Mouse (Mus musculus): ENCODE measurements around the gene Prr19. TPM values are rescaled to one million over a fixed set of nuclear protein-coding genes. Genes with fewer than 3 reads are reported as not detected.
"Not testable (repeated sequence)": the region's sequence is repeated elsewhere in the genome, so short reads cannot be mapped to it uniquely, and the experiment has no call there.

Gene Prr19
- polyA plus RNA-seq (2016; fragmentation: Nextera tagmentation; extraction: Ambion mirVana), result 1.1 and 1.4 TPM in 2 replicates

DNA sequence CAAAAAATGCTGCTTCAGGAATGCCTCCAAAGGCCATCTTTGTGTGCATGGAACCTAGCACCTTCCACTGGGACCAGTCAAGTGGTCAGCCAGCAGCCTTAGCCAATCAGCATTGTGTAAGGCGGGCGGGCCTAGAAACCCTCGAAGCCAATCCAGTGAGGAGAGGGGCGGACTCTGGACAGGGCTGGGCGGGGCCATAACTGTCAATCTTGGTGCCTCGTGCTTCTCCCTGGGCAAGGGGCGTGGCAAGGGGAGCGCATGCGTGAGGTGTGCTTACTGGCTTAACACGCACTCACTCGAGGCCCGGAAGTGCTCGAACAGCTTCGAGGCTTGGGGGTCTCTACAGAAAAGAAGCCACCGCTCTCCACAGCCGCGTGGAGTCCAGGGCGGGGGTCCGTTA is at the start of gene Prr19:
Prr19 (plus strand) TSS at position 349 of the 400 bp plus-strand sequence.
- H3K27me3 ChIP-seq (ENCODE audit: low read depth, poor library complexity, severe bottlenecking), result peaks cover 23% of the 10 kb centered on the region
- H3K4me1 ChIP-seq, result peaks cover 46% of the 10 kb centered on the region
- no peak within 1 kb of the TSS for H3K4me3 ChIP-seq
- H3K27ac ChIP-seq (replicated peaks), result no peak within 1 kb of the TSS
- 58% methylated on average over 19 of the region's 19 CpGs for WGBS
- H3K9me3 ChIP-seq (replicated peaks), result no peaks in the 10 kb centered on the region
- H3K36me3 ChIP-seq, result peaks cover 2% of the 10 kb centered on the region
- peak; percentile 73 for DNase-seq (ENCODE audit: low spot score)

DNA sequence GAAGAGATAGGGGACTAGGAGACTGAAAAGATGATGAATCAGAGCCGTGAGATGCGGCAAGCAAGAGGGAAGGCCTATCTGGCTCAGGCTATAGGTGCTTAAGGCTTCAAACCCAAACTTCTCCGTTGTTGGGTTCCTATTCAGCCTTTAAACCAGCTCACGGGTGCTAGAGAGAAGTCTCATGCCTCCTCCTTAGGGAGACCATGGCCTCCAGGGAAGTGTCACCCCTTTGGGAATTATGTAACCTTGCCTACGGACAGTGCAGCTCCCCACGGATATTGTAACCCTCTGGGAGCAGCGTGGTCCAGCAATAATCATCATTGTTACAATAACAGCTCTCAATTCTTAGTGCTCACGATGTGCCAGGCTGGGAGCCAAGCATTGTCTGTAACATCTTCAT is 49.4 kb upstream of the Prr19 start:
- H3K27me3 ChIP-seq (ENCODE audit: low read depth, poor library complexity, severe bottlenecking), result no peaks in the 10 kb centered on the region
- peak overlapping the region; percentile 96 for H3K27ac ChIP-seq (replicated peaks)
- 15% methylated on average over 8 of the region's 8 CpGs for WGBS
- no peak for DNase-seq (ENCODE audit: low spot score)
- peaks cover 48% of the 10 kb centered on the region for H3K4me1 ChIP-seq
- H3K36me3 ChIP-seq, result peaks cover 5% of the 10 kb centered on the region; the same call in 1 of the 2 replicates
- no peaks in the 10 kb centered on the region for H3K9me3 ChIP-seq (replicated peaks)
- H3K4me3 ChIP-seq, result peak overlapping the region; percentile 78

DNA sequence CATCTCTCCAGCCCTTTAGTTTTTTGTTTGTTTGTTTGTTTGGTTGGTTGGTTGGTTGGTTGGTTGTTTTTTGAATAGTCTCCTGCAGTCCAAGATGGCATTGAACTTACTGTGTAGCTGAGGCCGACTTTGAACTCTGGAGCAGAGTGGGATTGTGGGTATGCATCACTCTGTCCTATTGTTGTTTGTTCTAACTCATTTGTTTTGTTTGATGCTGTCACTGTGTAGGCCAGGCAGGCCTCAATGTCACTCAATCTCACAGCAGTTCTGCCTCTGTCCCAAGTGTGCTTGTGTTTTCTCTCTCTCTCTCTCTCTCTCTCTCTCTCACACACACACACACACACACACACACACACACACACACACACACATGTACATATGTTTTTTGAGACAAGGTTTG is 39.3 kb upstream of the Prr19 start:
- no peak overlapping the region for H3K27ac ChIP-seq (replicated peaks)
- H3K4me3 ChIP-seq, result no peak overlapping the region
- no peaks in the 10 kb centered on the region for H3K36me3 ChIP-seq
- DNase-seq (ENCODE audit: low spot score), result no peak
- H3K27me3 ChIP-seq (ENCODE audit: low read depth, poor library complexity, severe bottlenecking), result peaks cover 6% of the 10 kb centered on the region; the same call in 1 of the 2 replicates
- no peaks in the 10 kb centered on the region for H3K9me3 ChIP-seq (replicated peaks)
- 89% methylated on average over 1 of the region's 1 CpGs for WGBS
- peaks cover 18% of the 10 kb centered on the region for H3K4me1 ChIP-seq

DNA sequence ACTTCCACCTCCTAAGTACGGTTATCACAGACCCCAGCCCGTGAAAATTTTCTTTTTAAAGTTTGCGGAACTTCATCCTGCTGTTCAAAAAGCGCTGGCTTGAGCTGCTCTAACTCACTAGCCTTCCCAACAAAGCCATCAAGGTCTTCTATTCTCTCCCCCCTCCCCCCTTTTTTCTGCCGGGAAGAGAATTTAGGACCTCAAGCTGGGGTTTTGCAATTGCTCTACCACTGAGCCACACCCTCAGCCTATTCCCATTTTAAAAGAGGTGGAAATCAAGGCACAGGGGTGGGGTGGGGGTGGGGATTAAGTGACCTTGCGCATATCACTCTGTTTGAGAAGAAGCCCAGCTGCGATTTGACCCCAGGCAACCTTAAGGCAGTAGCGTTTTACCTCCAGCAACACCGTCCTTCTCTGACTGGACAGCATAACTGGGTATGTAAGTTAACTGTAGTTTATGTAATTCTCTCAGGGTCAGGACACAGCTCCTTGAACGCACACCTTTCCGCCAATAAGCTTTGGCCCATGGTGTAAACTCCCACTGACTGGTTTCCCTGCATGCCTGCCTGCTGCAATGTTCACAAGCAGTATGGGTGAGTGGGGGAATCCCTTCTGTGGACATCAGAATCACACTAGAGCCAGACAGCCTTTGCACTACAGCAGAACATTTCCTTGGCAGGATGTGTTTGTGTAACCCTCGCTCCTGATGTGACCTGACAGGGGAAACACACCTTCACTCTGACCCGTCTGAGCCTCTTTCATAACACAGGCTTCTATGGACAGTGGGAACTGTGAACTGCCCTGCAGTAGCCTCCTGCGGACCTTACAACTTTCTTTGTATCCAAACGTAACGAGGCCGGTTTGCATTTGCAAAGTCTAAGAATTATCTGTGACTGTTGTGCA is 37.0 kb upstream of the Prr19 start:
- peaks cover 6% of the 10 kb centered on the region; the same call in 1 of the 2 replicates for H3K27me3 ChIP-seq (ENCODE audit: low read depth, poor library complexity, severe bottlenecking)
- 26% methylated on average over 17 of the region's 17 CpGs for WGBS
- H3K4me1 ChIP-seq, result peaks cover 31% of the 10 kb centered on the region
- no peaks in the 10 kb centered on the region for H3K9me3 ChIP-seq (replicated peaks)
- H3K4me3 ChIP-seq, result no peak overlapping the region
- no peak for DNase-seq (ENCODE audit: low spot score)
- H3K27ac ChIP-seq (replicated peaks), result no peak overlapping the region; the same call in 1 of the 2 replicates
- H3K36me3 ChIP-seq, result no peaks in the 10 kb centered on the region

DNA sequence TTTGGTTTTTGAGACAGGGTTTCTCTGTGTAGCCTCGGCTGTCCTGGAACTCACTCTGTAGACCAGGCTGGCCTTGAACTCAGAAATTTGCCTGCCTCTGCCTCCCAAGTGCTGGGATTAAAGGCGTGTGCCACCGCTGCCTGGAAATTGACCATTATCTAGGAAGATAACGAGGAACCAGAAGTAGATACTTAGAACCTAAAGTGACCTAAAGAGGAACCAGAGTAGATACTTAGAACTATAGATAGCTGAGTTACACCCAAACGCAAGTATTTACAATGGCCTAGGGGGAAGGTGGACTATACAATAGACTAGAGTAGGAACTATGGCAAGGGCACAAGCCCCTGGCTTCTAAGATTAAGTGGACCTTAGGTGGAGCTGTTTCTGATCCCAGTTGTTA is 35.5 kb upstream of the Prr19 start:
- H3K27ac ChIP-seq (replicated peaks); H3K4me3 ChIP-seq; DNase-seq (ENCODE audit: low spot score); H3K27me3 ChIP-seq (ENCODE audit: low read depth, poor library complexity, severe bottlenecking); H3K36me3 ChIP-seq; H3K9me3 ChIP-seq (replicated peaks): not testable (repeated sequence)
- H3K4me1 ChIP-seq, result peaks cover 44% of the 10 kb centered on the region
- 92% methylated on average over 5 of the region's 5 CpGs for WGBS

DNA sequence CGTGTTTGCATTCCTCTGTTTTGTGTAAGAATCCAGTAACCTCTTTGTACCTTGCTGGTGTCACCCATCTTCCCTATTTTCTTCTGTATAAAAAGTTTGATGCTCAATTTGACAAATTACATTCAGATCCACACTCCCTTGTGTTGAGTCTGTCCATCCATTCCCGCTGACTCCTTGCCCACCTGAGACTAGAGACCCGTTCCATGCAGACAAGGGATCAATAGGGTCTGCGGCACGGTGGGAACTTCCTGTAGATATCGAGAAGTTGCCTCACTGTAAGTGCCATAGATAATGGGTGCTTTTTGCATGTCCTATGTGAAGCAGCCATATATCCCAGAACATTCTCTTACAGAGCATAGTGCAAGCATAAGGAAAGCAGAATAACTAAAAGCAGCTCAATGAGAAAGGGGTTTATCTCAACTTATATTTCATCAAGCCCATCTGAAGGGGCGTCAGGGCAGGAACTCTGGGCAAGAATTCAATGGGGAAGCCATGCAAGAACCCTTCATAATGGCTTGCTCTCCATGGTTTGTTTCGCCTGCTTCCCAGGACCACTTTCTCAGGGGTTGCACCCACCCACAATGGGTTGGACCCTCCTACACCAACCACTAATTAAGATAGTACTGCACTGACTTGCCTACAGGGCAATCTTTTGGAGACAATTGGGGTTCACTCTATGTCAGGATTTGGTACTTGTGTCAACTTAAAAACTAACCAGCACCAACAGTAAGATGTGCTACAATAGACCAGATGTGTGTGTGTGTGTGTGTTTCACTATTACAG is 34.8 kb upstream of the Prr19 start:
- H3K9me3 ChIP-seq (replicated peaks), result no peaks in the 10 kb centered on the region
- H3K27ac ChIP-seq (replicated peaks), result peak overlapping the region; percentile 97
- DNase-seq (ENCODE audit: low spot score), result no peak
- 89% methylated on average over 8 of the region's 8 CpGs for WGBS
- peaks cover 44% of the 10 kb centered on the region for H3K4me1 ChIP-seq
- peaks cover 6% of the 10 kb centered on the region; the same call in 1 of the 2 replicates for H3K27me3 ChIP-seq (ENCODE audit: low read depth, poor library complexity, severe bottlenecking)
- peaks cover 5% of the 10 kb centered on the region for H3K36me3 ChIP-seq
- peak overlapping the region; percentile 90; the same call in 1 of the 2 replicates for H3K4me3 ChIP-seq

DNA sequence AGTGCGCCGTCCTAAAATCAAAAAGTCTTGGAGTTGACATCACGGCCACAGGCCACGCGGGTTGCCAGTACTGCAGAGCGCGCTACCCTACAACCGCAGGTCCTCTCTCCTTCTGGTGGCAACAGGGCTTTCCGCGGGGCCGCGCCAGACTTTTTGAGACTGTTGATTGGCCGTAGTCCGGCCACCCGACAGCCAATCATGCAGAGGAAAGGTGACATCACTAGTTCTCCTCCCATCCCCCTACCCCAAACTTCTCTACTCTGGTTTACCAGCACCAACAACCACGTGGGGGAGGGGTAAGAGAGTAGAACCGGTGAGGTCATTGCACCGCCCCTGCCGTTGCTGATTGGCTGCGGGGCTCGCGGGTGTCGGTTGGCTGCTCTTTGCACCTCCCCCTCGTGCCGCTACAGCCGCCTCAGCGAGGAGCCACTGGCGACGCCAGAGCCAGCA is 33.9 kb upstream of the Prr19 start, which contains the start of gene Cic:
Cic (plus strand) TSS at position 404 of the 450 bp plus-strand sequence.
- Histone ChIP-seq H3K36me3 (peaks cover 14% of the 10 kb centered on the region), H3K9me3 (replicated peaks) (no peaks in the 10 kb centered on the region), H3K4me3 (peak within 1 kb of the TSS; percentile 90), H3K27me3 (ENCODE audit: low read depth, poor library complexity, severe bottlenecking) (peaks cover 6% of the 10 kb centered on the region; the same call in 1 of the 2 replicates), H3K27ac (replicated peaks) (peak within 1 kb of the TSS; percentile 97), H3K4me1 (peaks cover 44% of the 10 kb centered on the region)
- under 1% methylated on average over 29 of the region's 29 CpGs for WGBS
- peak; percentile 99 for DNase-seq (ENCODE audit: low spot score)

DNA sequence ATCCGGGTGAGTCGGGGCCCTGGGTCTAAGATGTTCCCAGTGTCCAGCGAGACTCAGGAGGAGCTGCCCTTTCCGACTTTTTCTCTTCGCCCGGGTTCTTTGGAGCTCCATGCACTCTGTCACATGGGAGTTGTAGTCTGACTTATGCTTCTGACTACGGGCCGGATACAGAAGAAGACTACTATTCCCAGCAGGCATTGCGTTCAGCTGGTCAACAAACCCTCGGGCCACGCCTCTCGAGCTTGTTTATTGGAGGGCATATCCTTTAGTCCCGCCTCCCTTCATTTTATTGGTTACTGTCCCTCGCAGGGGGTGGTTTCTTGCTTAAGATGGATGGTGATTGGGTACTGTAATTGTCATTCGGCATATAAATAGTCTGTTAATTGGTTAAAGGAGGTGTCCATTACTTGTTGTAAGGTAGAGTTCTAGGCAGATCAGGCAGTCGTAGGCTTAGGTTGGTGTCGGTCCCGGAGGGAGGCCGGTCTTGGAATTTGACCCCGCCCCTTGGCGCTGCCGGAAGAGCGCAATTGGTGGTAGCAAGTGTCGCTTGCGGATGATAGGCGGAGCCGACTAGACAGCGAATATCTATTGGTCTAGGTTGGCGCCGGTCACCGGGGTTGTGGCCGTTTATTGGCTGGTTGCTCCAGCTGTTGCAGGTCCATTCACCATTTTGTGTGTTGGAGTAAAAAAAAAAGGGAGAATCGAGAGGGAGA is 33.3 kb upstream of the Prr19 start:
- H3K4me1 ChIP-seq, result peaks cover 44% of the 10 kb centered on the region
- under 1% methylated on average over 33 of the region's 33 CpGs for WGBS

DNA sequence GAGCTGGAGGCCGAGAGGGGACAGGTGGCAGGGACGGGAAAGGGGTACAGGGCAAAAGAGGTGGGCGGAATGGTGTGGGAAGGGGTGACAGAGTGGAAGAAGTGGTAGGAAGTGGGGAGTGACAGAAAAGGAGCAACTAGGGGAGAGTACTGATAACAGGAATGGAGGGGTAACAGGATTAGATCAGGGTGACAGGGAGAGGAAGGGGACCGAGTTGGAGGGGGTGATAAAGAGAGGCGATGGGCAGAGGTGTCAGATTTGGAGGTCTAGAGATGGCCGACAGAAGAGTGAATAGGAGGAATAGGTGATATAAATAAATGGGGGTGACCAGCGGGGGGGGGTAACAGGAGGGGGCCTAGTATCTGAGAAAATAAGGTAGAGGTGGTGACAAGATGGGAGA is 32.6 kb upstream of the Prr19 start:
- WGBS, result 5% methylated on average over 7 of the region's 7 CpGs
- Histone ChIP-seq H3K4me1 (peaks cover 44% of the 10 kb centered on the region), H3K27me3 (ENCODE audit: low read depth, poor library complexity, severe bottlenecking) (peaks cover 6% of the 10 kb centered on the region; the same call in 1 of the 2 replicates), H3K27ac (replicated peaks) (peak overlapping the region; percentile 97), H3K4me3 (peak overlapping the region; percentile 90), H3K9me3 (replicated peaks) (no peaks in the 10 kb centered on the region), H3K36me3 (peaks cover 27% of the 10 kb centered on the region)
- no peak for DNase-seq (ENCODE audit: low spot score)

More for the DNA sequence above, 33.3 kb upstream of the Prr19 start:
- H3K9me3 ChIP-seq (replicated peaks), result no peaks in the 10 kb centered on the region
- peaks cover 6% of the 10 kb centered on the region; the same call in 1 of the 2 replicates for H3K27me3 ChIP-seq (ENCODE audit: low read depth, poor library complexity, severe bottlenecking)
- peak overlapping the region; percentile 90 for H3K4me3 ChIP-seq
- H3K27ac ChIP-seq (replicated peaks), result peak overlapping the region; percentile 97
- H3K36me3 ChIP-seq, result peaks cover 20% of the 10 kb centered on the region
- peak; percentile 98 for DNase-seq (ENCODE audit: low spot score)

DNA sequence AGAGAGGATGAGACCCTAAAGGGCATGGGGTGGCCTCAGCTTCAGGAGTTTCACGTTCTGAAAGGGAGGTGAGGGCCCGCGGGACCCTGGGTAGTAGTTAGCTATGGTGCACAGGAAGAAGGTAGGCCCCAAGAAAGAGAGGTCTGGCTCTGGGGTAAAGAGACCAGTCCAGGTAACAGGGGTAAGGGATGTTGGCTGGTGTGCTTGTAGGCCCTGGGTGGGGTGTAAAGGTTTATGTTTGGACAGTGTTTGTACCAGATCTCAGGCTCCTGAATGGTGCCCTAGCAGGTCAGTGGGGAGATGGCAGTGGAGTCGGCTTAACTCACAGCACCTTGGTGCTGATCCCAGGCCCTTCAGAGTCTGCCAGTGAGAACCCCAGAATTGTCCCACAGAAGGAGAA is 32.2 kb upstream of the Prr19 start:
- no peak for DNase-seq (ENCODE audit: low spot score)
- peak overlapping the region; percentile 97 for H3K27ac ChIP-seq (replicated peaks)
- WGBS, result 40% methylated on average over 4 of the region's 4 CpGs
- peaks cover 6% of the 10 kb centered on the region; the same call in 1 of the 2 replicates for H3K27me3 ChIP-seq (ENCODE audit: low read depth, poor library complexity, severe bottlenecking)
- H3K36me3 ChIP-seq, result peaks cover 31% of the 10 kb centered on the region
- H3K9me3 ChIP-seq (replicated peaks), result no peaks in the 10 kb centered on the region
- peak overlapping the region; percentile 90 for H3K4me3 ChIP-seq
- peaks cover 40% of the 10 kb centered on the region for H3K4me1 ChIP-seq

DNA sequence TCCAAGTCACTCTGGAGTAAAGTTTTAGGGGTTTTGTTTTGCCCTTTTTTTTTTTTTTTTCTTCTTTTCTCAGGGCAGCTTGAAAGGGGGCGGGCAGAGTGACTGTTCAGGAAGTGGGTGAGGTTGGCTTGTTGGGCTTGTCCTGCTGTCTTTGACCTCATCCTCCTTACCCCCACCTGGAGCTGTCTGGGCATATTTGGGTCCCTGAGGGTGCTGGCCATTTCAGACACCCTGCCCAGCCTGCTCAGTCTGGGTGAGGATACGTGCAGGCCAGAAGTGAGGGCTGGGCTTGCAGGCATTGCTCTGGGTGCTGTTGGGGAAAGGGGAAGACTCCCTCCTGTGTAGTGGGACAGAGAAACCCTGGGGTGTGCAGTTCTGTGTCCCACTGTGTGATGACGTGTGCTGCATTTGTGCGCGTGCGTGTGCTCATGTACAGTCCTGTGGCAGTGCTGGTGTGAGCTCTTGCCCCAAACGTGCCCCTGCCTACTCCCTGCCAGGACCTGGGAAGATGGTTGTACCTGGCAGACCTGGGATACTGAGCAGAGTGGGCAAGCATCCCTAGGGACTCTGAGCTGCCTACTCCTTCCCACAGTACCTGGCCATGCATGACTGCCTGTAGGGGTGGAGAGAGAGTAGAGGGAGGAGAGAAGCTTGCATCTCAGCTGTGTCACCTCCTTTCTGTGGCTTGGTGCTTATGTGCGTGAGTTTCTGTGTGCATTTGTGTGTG is 31.5 kb upstream of the Prr19 start:
- peak overlapping the region; percentile 90 for H3K4me3 ChIP-seq
- 92% methylated on average over 8 of the region's 8 CpGs for WGBS
- H3K27ac ChIP-seq (replicated peaks), result peak overlapping the region; percentile 39; the same call in 1 of the 2 replicates
- H3K9me3 ChIP-seq (replicated peaks), result no peaks in the 10 kb centered on the region
- DNase-seq (ENCODE audit: low spot score), result no peak
- peaks cover 4% of the 10 kb centered on the region; the same call in 1 of the 2 replicates for H3K27me3 ChIP-seq (ENCODE audit: low read depth, poor library complexity, severe bottlenecking)
- H3K36me3 ChIP-seq, result peaks cover 32% of the 10 kb centered on the region
- peaks cover 37% of the 10 kb centered on the region for H3K4me1 ChIP-seq

Data from midbrain, embryonic 10.5 days (tissue).